Mouse (Mus musculus) erythroblast, embryonic 14.5 days (primary cell): ENCODE measurements around the gene Hlx.

Source experiments
- GATA1 ChIP-seq: IDR thresholded peaks from 2 replicates; pipeline ENCODE4 v1.6.1; 2012; ENCODE audit warnings: low read length, inconsistent platforms, mixed read lengths
- TAL1 ChIP-seq: IDR thresholded peaks from 3 replicates; pipeline ENCODE4 v1.6.1; 2012; ENCODE audit warnings: low read length, inconsistent platforms, mixed read lengths

DNA sequence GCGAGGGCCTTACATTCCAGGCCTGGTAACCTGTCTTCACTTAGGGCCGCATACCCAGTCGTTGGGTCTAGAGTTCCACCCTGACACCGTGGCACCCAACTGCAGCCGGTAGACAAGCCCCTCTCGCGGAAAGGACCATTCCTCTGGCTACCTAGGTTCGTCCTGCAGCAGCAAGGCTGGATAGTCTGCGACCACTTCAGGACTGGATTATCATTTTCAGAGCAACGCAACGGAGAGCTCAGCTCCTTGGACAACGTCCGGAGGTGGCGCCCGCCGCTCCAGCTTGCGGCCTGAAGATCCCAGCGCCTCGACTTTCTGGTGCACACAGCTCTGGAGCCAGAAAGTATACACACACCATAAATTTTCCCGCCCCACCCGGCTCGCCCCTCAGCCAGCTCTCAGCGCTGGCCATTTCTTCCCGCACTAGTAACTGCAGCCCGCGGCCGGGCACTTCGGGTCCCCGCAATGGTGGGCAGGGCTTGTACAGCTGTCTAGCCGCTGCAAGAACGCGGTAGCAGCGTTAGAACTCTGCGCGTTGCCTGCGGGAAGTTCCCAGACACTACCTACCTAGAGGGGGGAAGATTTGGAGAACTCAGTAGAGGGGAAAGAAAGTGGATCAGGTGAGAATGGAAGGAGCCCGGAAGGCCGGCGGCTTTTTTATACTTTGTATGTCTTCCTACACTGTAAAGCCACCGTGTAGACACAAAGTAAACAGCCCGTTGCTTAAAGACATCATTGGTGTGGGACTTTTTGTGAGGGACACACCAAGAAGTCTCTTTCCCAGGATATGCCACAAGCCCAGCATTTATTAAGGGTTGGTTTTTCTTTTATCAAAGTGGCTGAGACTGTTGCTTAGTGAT lies 13.9 kb downstream of the Hlx start:
- TF ChIP-seq GATA1: no peak
- TF ChIP-seq TAL1: no peak
